Mouse (Mus musculus) thymus, postnatal 10 days (tissue): ENCODE results near the gene Gabrg3.

Source experiments
- DNase-seq, 2 experiments: peaks; one replicate each; pipeline ENCODE4 v3.0.0; 2021; ENCODE audit warnings: low spot score in 2 of 2

The Gabrg3 gene

DNA sequence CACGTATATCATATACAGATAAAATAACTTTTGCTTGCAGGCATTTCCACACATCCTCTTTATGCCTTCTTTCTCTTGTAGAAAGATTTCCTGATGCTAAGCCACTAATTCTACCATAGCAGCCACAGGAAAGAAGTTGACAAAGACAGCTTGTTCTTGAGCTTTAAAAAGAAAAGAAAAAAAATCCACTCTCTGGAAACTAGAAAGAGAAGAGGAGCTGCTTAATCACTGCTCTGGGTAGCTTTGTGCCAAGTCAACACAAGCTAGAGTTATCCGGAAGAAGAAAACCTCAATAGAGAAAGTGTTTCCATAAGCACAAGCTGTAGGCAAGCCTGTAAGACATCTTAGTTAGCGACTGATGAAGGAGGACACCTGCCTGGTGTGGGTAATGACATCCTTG is 321.6 kb downstream of the Gabrg3 start:
- no peak for DNase-seq

DNA sequence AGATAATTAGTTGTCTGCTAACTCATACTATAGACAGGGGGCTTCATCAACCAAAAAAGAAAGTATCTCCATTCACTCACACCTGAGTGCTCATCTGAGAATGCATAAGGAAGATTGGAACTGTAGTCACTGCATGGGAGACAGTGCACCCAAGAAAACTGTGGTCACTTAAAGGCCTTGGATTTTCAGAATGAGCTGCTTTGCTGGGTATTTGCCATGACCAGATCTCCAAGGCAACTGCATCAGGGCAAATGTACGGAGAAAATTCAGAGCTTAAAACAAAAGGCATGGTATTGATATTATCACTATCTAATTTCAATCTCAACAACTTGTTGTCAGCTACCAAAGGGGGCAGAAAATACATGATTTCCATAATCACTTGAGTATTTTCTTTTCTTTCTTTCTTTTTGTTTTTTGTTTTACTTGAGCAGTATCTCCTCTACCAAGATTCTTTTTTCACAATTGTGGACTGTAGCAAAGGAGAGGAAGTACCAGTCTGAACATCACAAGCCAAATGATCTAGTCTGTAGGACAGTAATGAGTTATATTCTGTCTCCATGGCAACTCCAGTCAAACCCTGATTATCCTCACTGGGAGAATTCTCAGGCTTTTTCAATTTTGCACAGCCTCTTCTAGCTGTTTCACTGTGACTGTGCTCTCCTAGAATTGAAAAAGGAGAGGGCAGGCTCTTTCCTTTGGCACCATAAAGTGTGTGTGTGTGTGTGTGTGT is 335.9 kb downstream of the Gabrg3 start:
- no peak for DNase-seq

DNA sequence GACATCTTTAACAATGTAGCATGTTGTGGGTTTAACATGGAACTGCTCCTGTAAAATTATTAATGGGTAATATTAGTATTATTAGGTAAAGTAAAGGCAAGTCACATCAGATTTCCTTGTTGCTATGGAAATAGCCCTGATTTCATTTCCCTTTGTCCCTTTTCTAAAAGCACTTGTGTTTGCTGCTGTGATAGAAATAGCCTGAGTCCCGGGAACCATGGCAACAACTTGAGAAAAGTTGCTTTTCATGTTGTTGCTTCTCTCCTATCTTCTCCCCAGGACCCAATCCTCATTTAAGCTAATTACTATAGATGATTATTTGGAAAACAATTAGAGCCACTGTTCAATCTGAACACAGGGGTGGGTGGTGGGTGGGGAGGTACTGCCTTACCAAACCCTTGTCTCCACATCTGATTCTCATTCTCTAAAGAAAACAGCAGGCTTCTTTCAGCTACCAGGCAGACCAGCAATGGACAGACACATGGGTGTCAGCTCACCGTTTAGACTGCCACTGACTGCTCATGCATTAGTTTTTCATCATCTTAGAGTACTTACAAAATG is 349.0 kb downstream of the Gabrg3 start:
- DNase-seq: no peak

DNA sequence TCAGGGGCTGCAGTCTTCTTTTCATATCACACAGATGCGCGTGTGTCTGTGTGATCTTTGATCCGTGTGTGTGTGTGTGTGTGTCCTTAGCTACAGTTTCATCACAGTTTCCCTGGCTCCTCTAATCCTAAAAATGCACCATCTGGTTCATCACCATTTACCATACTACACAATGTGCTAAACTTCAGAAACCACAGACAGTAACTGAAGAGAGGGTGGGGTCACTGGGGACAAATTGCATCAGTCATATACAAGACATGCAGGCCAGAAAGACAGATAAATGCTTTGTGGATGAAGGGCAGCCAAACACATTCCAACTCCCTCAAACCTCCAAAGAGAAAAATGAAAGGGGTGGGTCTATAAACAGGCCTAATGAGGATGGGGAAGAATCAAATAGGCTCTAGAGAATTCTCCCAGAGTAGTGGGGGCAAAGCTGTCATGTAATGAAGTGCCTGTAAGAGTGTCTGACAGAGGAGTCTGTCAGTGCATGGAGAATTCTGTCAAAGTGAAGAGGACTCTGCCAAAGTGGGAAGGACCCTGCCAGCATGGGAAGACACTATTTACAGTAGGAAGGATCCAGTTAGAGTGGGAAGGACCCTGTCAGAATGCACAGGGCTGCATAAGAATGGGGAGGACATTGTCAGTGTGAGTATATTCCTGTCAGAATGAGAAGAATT is 386.3 kb downstream of the Gabrg3 start:
- no peak for DNase-seq

DNA sequence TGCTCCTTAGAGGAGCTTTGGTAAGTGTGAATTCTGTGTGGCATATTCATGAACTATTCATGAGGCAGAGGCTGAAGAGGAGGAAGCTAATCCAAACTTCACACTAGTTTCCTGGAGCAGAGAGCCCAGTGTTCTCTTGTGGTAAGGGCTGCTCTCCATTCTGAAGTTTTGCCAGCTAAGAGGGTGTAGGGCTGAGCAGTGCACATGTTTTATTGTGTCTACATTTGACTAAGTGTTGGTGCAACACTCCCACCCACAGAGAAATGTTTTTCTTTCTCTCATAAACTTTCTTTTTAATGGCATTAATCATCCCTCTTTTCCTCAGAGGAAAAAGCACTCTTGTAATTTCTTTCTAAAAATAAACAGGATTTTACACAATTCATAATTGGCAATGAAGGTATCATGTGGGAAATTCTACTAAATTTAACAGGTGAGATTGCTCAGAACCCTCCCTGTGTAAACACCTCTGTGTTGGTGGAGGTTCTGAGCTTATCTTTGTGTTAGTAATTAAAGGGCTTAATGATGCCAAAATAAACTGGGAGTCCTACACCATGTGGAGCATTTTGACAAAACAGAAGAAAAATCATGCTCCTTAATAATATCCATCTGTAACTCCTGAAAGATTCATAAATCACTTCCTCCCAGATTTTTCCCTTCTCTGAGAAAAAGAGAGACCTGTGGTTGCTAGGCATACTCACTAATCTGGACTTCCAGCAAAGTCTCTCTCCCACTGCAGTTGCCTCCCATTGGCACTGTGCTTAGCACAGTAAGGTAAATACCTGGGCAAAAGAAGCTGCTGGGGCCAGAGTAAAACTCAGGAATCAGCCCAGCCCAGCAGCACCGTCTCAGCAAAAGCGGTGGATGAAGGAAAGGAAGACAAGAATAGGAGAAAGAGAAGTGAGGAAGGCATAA is 389.0 kb downstream of the Gabrg3 start:
- no peak for DNase-seq

DNA sequence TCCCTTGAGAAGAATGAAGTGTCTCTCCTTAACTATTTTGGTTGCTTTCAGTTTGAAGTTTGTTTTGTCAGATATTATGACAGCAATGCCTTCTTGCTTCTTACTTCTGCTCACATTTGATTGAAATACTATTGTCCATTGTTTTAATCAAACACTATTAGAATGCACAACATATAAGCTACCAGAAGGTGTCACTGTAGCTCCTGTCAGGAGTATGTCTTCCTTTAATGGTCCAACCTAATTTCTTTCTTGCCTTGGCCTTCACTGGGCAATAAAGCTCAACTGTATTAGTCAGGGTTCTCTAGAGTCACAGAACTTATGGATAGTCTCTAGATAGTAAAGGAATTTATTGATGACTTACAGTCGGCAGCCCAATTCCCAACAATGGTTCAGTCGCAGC is 440.6 kb downstream of the Gabrg3 start:
- DNase-seq: no peak

DNA sequence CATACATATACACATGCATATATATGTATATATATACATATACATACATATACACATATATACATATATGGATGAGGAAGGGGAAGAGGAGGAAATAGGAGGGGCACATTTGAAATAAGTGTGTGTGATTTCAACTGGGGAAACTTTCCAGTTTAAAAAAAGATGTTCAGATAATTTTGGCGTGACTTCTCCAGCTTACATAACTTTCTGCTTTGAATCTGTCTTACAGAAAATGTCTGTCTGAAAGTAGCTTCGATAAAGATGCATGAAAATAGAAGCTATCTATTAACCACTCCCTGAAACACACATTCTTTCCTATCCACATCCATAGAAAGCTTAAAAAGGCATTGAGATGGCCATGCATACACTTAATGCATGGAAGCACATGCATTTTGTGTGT is 445.4 kb downstream of the Gabrg3 start:
- DNase-seq: no peak

DNA sequence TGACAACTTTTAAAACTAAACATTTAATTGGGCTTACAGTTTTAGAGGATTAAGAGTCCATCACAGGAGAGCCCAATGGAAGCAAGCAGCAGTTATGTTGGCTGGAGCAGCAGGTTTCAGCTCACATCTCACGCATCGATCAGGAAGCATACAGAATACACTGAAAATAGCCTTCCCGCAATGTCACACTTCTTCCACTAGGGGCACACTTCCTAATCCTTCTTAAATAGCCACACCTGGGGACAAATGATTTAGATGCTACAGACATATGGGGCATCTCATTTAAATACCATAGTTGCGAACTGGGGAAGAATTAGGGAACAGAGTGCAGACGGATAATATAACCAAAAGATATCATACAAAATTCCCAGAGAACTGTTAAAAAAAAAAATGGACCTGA is 449.0 kb downstream of the Gabrg3 start:
- no peak for DNase-seq

DNA sequence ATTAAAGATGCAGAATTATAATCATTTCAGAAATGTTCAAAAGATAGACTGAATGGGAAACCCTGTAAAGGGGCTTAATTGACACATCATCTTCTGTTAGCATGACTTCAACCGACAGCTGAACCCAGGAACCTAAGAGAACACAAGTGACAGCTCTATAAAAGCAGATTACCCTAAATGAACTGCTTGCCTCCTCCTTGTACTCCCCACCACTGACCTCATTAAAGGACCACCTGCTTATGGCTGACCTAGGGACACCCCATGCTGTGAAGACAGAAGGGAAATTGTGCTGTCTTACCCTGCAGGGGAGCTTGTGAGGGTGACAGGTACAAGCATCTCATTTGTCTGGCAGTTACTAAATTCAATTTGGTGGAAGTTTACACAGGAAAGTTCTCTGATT is 467.5 kb downstream of the Gabrg3 start:
- DNase-seq: no peak

DNA sequence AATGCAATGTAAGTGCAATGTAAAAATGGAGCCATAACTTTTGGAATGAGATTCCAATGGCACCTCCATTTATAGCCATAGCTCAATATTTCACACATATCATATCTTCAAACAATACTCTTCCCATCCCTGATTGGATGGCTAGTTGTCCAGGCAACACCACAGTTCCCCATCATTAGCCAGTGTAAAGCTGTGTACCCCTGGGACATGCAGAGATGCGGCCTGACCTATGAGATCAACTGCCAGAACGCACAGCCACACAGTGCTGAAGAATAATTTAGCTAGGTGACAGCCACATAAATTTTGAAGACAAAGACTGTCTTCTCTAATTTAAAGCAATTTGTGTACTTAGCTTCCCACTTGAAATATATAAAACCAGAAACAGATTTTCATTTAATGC is 472.1 kb downstream of the Gabrg3 start:
- DNase-seq: no peak

DNA sequence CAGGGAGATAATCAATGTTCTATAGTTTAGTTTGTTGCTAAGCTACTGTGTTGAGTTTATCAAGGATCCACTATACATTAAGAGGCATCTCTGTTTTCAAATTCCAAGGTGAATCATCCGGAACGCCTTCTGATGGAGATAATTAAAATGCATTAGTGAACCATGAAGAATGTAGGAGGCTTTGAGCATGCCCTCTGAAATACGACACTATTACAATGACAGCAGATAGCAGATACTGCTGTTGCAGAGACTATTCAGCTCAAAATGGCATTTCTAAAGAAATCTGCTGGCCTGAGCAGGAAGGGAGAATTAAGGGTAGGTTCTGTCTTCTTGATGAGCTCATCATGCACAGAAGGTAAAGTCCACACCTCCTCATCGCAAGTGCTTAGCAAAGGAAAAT is 487.2 kb downstream of the Gabrg3 start:
- DNase-seq: no peak

DNA sequence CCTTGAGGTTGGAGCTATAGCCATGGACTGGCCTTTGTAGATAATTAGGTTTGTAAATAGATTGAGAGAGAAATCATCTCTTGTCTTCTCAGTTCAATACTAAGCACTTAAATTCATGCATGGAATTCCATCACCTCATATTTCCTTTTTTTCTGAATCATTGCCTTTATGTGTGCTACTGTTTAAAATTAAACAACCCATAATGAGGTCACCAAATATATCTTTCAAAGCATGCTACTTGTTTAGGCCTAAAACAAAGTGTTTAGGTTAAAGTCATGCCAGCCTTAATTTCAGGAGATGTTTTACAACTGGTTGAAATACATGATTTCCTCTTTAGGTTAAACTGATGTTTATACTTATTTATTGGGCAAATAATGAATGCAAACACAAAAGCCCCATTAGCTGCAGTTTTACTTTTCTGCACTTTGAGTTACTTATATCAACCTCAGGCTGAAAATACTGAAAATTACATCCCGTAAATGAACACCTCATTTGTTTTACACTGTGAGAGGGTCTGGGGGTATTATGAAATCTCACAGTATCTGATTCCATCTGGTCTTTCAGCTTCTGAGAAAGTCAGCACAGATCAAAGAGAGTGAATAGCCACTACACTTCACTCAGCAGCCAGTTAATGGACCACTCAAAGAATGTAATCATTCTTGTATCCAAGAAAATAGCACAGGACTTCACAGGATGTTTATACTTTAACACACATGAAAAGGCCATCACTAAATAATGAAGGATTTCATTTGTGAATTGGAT is 519.5 kb downstream of the Gabrg3 start:
- DNase-seq: no peak

DNA sequence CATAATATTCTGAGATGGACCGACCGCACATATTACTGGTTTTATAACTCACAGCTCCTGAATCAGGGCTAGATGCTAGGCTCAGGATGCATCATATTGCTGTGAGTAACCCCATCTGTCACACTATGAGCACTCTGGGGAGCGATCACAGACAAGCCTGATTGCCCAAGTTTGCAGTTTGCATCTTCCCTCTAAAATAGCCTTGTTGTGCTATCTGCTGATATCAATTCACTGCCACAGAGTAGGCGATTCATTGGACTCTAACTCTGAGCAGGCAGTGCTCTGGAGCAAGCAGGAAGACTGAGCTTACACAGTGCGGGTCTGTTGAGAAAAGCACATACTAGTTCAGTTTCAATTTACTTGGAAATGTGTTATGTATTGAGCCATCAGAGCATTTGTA is 543.4 kb downstream of the Gabrg3 start:
- no peak for DNase-seq

DNA sequence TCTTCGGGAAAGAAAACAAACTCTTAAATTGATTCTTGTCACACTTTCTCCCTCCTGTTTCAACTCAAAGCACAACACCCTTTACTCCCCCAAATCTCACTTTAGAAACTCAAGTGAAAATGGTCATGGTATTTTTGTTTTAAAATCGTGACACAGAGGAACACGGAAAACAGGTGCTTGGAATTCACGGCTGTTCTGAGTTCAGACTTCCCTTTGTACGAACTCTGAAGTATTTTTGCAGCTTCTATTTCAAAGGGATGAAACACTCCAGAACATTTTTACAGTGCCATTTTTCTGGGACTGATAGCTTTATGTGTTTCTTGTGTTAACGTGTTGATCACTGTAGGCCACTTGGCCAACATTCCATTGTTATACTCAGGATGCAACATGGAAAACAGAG is 561.5 kb downstream of the Gabrg3 start:
- no peak for DNase-seq

DNA sequence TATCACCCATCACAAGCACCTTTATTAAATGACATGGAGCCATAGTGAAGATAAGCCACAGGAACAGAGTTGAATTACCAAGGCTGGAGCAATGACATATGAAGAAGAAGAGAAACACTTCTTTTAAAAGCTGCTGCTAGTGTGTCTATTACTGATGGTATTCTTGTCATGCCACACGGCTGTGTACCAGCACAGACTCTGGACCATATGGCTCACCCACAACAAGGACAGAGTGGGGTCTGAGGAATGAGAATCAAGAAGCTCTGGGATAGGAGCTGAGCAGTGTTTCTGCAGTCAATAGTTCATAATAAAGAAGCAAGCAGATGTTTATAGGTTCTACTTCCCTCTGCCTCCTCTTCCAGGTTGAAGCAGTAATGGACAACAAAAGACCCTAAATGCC is 585.1 kb downstream of the Gabrg3 start:
- no peak for DNase-seq

DNA sequence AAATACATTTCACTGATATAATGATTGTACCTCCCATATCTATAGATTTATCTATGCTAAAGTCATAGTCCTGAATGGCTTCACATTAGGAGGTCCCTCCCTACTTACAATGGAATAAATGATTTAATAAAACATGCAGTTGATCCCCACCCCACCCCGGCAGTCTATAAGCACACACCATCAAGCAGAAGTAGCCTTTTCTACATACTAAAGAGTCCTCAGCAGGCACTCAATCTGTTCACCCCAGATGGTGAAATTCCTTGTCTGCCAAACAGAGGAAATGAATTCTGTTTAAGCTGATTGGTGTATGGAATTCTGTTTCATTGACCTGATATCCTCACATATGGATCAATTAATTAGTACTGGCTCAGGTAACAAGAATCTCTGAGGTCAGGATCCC is 607.9 kb downstream of the Gabrg3 start:
- no peak for DNase-seq

DNA sequence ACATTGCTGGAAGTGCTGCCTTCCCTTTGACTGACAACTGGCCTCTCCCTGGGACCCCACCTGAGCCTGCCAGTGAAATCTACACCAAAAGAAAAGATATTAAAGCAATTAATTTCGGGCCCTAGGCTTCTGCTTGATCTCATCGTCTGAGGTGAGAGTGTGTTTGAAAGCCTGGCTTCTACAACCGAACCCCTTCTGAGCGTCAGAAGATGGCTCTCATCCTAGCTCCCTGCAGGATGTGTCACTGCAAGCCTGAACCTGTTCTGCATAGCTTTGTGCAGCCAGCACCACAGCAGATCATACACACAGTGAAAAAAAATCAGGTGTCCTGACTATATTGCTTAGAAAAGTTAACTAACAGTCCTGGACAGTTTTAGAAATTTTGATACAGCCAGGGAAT is 618.8 kb downstream of the Gabrg3 start:
- no peak for DNase-seq

DNA sequence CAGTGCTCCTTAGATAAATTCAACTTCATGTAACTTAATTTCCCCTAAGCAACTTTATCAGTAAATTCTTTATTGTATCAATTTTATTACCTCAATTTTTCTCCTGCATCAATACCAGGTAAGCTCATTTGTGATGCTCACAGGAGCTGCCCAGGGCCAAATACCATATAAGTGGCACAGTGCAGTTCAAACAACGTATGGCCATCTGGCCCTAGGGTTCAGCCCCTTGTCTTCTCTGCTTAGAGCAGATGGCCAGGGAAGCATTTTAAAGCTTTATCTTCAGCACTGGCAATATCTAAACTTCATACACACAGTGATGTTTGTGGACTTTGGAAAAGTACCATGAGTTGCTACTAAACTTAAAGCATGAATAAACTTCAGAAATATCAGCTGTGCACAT is 619.2 kb downstream of the Gabrg3 start:
- no peak for DNase-seq

DNA sequence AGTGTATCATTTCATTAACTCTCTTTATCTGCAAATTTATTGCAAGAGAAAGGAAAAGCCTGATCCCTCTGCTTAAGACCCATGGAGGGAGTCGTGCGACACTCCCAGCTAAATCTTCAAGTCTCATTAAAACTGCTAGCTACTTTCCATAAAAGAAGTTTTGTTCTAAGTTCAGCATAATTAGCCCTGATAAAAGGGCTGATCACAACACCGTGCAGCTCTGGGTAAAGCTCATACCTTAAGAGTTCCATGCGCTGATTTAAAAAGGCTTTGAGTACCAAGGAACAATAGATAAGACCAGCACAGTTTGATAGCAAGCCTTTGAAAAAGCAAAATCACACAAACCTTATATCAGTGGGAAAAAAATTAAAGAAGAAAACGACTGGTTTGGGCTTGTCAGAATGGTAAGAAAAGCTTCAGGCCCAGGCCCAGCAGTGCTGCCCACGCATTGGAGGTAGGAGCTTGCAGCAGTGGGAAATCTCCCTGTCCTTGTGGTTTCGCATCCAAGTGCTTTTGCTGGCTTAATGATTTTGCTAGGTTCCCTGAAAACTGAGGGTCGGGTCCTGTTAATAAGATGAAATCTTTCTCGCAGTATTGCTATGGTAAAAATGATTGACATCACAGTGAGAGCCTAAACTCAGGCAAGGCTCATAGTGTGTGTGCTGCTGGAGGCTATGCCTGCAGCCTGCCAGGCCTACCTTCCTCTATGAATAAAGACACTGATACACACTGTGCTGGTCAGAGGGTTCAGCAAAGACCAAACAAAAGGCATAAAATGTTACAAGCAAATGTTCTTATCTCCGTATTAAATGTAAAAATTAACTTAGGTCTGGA is 621.2 kb downstream of the Gabrg3 start:
- no peak for DNase-seq

DNA sequence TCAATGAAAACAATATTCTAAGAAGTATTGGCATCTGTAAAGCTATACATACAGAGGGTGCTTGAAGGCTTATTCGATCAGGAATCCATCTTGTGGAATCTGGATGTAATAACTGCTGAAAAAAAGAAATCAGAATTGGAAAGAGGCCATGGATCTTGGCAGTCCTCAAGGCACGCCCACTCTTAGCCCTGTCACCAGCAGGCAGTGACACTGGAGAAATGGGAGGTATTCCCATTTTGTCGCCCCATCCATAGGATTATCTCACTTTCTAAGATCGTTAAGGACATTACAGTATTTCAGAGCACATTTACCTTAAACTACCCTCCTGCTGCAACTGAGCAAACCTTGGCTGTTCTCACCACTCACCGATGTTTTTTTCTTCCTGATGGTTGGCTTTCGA is 657.8 kb downstream of the Gabrg3 start:
- DNase-seq: no peak
